Mouse (Mus musculus): Measurements from ENCODE around the gene Ccdc191.

DNA sequence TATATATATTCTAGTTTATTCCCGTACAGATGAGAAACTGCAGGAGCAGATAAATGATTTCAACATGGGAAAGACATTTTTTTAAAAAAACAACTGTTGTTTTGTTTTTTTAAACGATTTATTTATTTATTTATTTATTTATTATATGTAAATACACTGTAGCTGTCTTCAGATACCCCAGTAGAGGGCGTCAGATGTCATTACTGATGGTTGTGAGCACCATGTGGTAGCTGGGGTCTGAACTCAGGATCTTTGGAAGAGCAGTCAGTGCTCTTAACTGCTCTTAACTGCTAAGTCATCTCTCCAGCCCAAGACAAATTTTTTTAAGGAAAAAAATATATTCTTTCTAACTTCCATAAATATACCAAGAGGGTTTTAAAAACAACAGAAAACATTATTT is 8.0 kb upstream of the Ccdc191 start:
- TF ChIP-seq CTCF (IDR thresholded peaks at IDR 0.05) = peak; percentile 45
- no peak for TF ChIP-seq POLR2A (IDR thresholded peaks at IDR 0.05; ENCODE audit: insufficient read depth, low read depth, low read length)
- no peak for TF ChIP-seq EP300 (IDR thresholded peaks at IDR 0.05; ENCODE audit: insufficient read depth, low read depth, low read length)
